Mouse (Mus musculus): ENCODE measurements at regions not wholly inside any gene's neighbourhood (a gene's known extent, or its start where the extent isn't known, plus 50 kb on each side); places are given as distances from the start of the nearest gene placed in this dataset.

GRCm38 (mm10) chr16:71197523-71197922, 883.8 kb downstream of the Gbe1 start:
- DNase-seq (ENCODE audit: low spot score), result no peak

GRCm38 (mm10) chr16:71208806-71209205, 895.1 kb downstream of the Gbe1 start:
- no peak for DNase-seq (ENCODE audit: low spot score)

DNA sequence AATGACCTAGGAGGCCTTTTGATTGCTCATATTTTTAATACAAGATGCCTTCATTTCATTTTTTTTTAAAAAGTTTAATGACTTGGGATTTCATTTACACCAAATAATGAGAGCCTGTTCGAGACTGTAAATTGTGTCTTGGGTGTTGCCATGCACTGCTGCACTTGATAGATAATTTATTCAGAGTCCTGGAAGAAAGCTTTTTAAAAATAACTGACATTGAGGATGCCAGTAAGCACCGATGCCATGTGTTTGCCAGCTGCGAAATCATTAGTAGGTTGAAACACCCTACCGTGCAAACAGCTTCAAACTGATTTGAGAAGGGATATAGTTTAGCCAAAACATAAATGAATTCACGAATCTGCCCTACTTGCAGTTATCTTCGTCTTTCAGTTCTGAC, 910.7 kb downstream of the Gbe1 start:
- no peak for DNase-seq (ENCODE audit: low spot score)

DNA sequence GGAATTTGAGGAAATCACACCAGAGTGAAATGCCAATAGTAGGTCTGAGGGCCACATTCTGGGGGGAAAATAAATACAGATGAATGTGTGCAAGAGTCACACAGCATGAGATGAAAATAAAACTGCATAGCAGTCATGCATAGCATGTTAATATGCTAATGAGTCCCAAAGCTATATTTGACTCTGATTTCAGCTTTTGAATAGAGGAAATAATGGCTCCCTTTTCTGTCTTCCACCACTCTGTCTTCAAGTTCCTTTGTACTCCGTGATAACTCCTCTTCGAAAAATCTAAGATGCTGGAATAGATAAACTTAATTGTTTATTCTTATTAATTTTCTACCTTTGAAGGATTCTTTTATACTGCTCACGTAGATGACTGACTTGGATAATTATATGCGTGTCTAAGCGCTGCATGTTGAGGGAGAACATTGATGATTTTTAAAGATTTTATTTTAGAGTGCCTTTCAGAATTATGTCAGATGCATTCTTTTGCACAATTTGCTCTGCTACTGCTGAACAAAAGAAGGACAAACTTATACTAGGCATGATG, 916.4 kb downstream of the Gbe1 start:
- no peak for DNase-seq (ENCODE audit: low spot score)

- no peak for DNase-seq (ENCODE audit: low spot score)
These were observed 929.3 kb downstream of the Gbe1 start for GRCm38 (mm10) chr16:71243065-71243464.

DNA sequence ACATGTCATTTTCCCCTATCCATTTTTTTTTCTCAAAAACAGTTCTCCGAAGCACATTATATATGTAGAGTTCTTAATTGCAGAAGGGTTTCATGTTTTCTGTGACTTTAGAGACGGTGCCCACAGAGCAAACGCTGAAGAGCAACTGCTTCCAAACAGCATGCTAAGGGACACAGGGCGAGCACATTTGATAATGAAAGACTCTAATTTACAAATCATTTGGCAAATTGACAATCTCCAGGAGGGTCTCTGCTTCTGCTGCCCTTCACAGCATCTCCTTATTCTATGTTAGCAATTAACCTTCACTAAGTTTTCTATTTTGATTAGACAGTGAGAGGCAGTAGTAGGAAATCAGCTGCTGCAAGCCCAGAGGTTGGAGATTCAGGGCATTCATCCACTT, 929.7 kb downstream of the Gbe1 start:
- no peak for DNase-seq (ENCODE audit: low spot score)

DNA sequence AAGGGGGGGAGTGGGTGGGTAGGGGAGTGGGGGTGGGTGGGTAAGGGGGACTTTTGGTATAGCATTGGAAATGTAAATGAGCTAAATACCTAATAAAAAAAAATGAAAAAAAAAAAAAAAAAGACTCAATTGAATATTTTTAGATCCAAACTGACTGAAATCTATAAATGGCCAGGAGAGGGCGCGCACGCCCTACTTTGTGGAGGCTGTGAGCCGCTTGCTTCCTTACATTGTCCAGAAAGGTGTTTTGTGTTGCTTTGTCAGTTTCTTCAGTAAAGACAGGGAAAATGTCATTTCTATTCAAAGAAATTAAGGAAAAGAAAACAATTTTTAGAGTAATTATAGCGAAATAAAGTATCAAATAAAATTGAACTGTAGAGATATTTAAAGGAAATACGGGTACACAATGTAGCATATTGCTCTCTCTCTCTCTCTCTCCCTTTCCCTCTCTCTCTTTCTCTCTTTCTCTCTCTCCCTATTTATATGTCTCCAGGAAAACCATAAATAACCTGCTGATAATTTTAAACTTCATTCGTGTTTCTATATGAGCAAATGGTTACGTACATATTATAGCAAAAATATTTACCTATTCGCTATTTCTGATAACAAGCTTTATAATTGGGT, 933.9 kb downstream of the Gbe1 start:
- peak; percentile 5 for DNase-seq (ENCODE audit: low spot score)

DNA sequence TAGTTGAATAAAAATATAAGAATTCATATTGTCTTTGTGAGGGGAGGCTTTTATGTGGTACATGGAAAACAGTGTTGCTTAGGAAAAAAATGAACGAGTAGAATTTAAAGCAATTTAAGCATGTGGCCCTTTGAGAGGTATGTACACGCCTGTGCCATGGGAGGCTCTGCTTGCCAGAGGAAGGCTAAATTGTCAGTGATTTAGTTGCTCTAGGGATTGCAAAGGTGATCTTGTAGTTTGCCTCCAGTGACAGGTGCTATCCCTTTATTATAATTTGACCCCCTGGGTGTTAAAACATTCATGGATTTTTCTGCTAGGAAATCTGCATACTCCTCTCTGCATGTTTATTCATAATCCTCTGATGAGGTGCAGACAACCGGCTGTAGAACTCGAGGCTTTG, 942.0 kb downstream of the Gbe1 start:
- DNase-seq (ENCODE audit: low spot score), result no peak

DNA sequence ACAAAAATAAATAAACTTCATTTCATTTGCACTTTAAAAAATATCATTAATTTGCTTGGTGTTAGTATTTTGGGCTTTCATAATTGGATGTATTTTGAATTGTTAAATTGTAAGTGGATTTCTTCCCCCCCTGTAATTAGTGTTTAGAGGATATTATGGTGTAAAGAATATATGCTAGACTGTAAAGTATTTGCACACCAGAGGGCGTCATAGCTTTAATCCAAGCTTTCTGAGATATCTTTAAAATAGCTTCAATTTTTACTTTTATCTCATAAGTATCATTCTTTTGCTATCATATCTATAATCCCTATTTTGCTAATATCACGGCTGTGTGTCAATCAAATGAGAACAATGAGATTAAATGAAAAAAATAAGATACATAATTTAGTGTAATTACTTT, 942.4 kb downstream of the Gbe1 start:
- DNase-seq (ENCODE audit: low spot score), result no peak

- DNase-seq (ENCODE audit: low spot score), result no peak
These were observed 953.4 kb downstream of the Gbe1 start for GRCm38 (mm10) chr16:71267191-71267590.

All from thymus, postnatal 0 days (tissue).